Mouse (Mus musculus) adrenal gland, adult 8-10 months (tissue): ENCODE data around the gene Arid2. TPM values are rescaled to one million over a fixed set of nuclear protein-coding genes. Genes with fewer than 3 reads are reported as not detected.
"Not testable (repeated sequence)": the region's sequence is repeated elsewhere in the genome, so short reads cannot be mapped to it uniquely, and the experiment has no call there.

ENCODE experiments used
- DNase-seq: peaks from one replicate; pipeline ENCODE4 v3.0.0; 2022
- microRNA-seq, 2 experiments: library from miRNA; unstranded; fragments of <30 nt; microRNA quantifications; one replicate each; pipeline ENCODE4 v1.2.0; 2022
- total RNA-seq, 4 experiments: library from RNA; stranded (reverse); gene quantifications; 2 replicates each; pipeline ENCODE4 v1.2.4; 2022

Gene Arid2
- total RNA-seq, 4 experiments from 2014 or later: 39.0 to 55.2 (median 46.1) TPM

DNA sequence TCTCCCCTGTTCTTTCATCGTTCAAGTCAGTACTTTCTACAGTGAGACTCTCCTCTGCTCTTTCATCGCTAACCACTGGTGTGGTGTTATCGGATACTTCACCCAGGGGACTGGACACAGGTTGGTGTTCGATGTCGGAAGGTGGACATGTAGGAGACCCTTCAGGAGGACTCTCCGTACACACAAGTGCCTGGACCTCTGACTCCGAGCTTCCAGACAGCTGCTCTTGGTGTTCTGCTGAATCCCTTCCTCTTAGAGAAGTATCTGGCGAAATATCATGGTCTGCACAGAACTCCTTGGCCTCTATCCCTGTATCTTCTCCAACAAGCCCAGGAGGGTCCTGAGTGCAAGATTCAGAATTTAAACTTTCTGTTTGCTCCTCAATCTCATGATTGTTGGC lies 132.6 kb downstream of the Arid2 start:
- DNase-seq: no peak

DNA sequence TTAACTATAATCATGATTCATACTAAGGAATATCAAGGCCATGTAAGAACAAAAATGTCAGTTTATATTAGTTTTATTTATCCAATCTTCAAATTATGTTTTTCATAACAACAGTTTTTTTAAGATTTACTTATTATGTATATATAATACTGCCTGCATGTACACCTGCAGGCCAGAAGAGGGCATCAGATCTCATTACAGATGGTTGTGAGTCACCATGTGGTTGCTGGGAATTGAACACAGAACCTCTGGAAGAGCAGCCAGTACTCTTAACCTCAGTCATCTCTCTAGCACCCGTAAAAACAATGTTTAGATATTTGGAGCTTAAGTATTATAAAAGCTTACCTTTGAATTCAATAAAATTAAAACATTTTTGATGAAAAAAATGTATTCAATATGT lies 146.9 kb downstream of the Arid2 start:
- no peak for DNase-seq

DNA sequence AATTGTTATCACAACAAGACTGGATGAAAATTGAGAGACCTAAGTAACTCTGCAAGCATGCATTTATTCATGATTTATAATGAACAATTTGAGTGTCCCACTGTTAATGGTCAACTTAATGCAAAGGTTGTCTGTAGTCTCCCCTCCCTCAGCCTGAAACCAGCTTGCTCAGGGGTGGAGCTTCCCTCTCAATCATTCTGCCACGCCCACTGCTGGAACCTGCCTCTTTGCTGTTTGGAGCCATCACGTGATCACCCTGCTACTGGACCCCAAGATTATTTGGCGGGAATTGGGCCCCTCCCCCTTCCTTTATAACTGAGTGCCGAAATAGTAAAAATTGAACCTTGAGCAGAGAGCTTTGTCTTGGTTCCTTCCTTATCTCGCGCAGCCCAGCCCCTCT lies 154.2 kb downstream of the Arid2 start:
- not testable (repeated sequence) for DNase-seq

DNA sequence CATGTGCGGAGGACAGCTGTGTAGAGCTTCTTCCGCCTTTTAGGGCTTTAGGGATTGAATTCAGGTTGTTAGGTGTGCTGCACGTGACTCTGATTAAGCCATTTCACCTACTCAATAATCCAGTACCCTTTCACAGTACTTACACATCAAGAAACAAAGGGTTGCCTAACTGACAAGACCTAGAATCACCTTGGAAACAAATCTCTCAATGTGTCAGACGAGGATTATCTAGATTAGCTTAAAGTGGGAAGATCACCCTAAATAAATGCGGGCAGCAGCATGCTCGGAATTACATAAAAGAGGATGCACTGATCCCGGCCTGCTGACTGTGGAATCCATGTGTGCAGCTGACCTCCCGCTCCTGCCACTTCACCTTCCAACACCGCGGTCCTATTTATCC lies 159.5 kb downstream of the Arid2 start:
- DNase-seq: no peak

DNA sequence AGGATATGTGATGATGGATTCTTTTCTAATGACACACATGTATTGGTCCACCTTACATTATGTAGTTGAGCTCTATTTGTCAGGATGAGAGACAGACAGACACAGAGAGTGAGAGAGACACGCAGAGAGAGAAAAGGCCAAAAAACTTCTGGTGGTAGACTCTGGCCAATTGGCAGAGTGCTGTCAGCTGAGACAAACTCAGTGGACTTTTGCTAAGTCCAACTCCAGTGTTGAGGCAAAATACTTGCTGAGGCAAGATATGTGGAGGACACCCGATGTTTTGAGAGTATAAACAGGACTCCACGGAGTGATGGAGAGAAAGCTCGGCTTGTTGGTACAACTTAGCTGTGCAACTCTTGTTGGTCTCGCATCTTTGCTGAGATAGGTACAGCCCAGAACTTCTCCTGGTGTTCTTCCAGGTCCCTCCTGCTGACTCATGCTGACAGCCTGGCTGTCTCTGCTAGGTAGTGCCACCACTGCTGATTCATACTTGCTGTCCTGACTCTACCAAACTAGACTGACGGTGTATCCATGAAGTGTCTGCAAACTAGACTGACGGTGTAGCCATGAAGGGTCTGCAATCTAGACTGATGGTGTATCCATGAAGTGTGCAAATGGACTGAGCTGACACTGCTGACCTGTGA lies 161.5 kb downstream of the Arid2 start:
- no peak for DNase-seq

GRCm38 (mm10) chr15:96453346-96453745 lies 166.0 kb downstream of the Arid2 start:
- DNase-seq: no peak

Small RNAs within 50 kb of the gene (microRNA-seq; reads per million reads assigned to microRNA genes)
- gene Gm25397: 0 reads per million in 2 experiments

Other genes with a start within 250 kb of the Arid2 start
- 10 to 100 TPM; 74.8 to 92.4 (median 80.0) TPM for gene Scaf11, start 173.3 kb downstream of the Arid2 start, total RNA-seq